Comparison of ENCODE assay signal across 28 mouse cellular contexts in genomic region chr2:78392425-78392824, GRCm38 (mm10).
DNase-seq lines count a peak whose midpoint lies in the region; ATAC-seq and TF ChIP-seq lines count a peak whose summit lies in the region.
"Had no signal": no experiment of that assay in that cellular context is flagged by ENCODE, and none has a peak within 500 bp of the region (broad histone marks: within the 10 kb centered on the region; RNA-seq: fewer than 3 reads in every experiment).

No protein-coding gene starts in this region.

- no peak overlapping the region for H3K27ac ChIP-seq in hindbrain, embryonic 11.5 days (ENCODE audit: low read depth, low read length)
- H3K27ac ChIP-seq in hindbrain, postnatal 0 days: no peak overlapping the region
- no peak overlapping the region for H3K27ac ChIP-seq in midbrain, embryonic 12.5 days (replicated peaks)
- no peak overlapping the region for H3K27ac ChIP-seq in midbrain, embryonic 16.5 days (ENCODE audit: low read length)
- H3K27ac ChIP-seq in neural tube, embryonic 12.5 days: no peak overlapping the region
- H3K27ac ChIP-seq in neural tube, embryonic 15.5 days (replicated peaks): no peak overlapping the region
- H3K27ac ChIP-seq: embryonic facial prominence, embryonic 10.5 days; embryonic facial prominence, embryonic 13.5 days; forebrain, embryonic 12.5 days; forebrain, embryonic 15.5 days; heart, embryonic 15.5 days; hindbrain, embryonic 10.5 days had no signal

- no peaks in the 10 kb centered on the region for H3K9me3 ChIP-seq in hindbrain, embryonic 11.5 days (ENCODE audit: control insufficient read depth, low read length)
- H3K9me3 ChIP-seq in hindbrain, postnatal 0 days (ENCODE audit: low read length): no peaks in the 10 kb centered on the region
- H3K9me3 ChIP-seq in midbrain, embryonic 12.5 days: no peaks in the 10 kb centered on the region
- H3K9me3 ChIP-seq in midbrain, embryonic 16.5 days (replicated peaks; ENCODE audit: control insufficient read depth, low read length, poor library complexity, severe bottlenecking): no peaks in the 10 kb centered on the region
- no peaks in the 10 kb centered on the region for H3K9me3 ChIP-seq in neural tube, embryonic 12.5 days
- no peaks in the 10 kb centered on the region for H3K9me3 ChIP-seq in neural tube, embryonic 15.5 days (replicated peaks)
- H3K9me3 ChIP-seq: embryonic facial prominence, embryonic 10.5 days; embryonic facial prominence, embryonic 13.5 days; forebrain, embryonic 12.5 days; forebrain, embryonic 15.5 days; heart, embryonic 12.5 days; heart, embryonic 15.5 days; hindbrain, embryonic 10.5 days had no signal

- 40% methylated on average over 2 of the region's 2 CpGs for WGBS in hindbrain, embryonic 11.5 days
- WGBS in hindbrain, postnatal 0 days: 26% methylated on average over 2 of the region's 2 CpGs
- WGBS in midbrain, embryonic 12.5 days: 39% methylated on average over 2 of the region's 2 CpGs
- WGBS in midbrain, embryonic 16.5 days: 24% methylated on average over 2 of the region's 2 CpGs
- 40% methylated on average over 2 of the region's 2 CpGs for WGBS in neural tube, embryonic 12.5 days
- 40% methylated on average over 2 of the region's 2 CpGs for WGBS in neural tube, embryonic 15.5 days

- H3K4me3 ChIP-seq in hindbrain, embryonic 11.5 days (ENCODE audit: low read depth, low read length): no peak overlapping the region
- H3K4me3 ChIP-seq in hindbrain, postnatal 0 days (ENCODE audit: low read length): no peak overlapping the region
- no peak overlapping the region for H3K4me3 ChIP-seq in midbrain, embryonic 12.5 days
- no peak overlapping the region for H3K4me3 ChIP-seq in midbrain, embryonic 16.5 days (ENCODE audit: low read depth, low read length)
- no peak overlapping the region for H3K4me3 ChIP-seq in neural tube, embryonic 12.5 days
- no peak overlapping the region for H3K4me3 ChIP-seq in neural tube, embryonic 15.5 days (replicated peaks)
- H3K4me3 ChIP-seq: embryonic facial prominence, embryonic 10.5 days; embryonic facial prominence, embryonic 13.5 days; erythroblast, embryonic 14.5 days; forebrain, embryonic 12.5 days; forebrain, embryonic 15.5 days; heart, embryonic 12.5 days; heart, embryonic 15.5 days; hindbrain, embryonic 10.5 days had no signal

- no peaks in the 10 kb centered on the region for H3K4me1 ChIP-seq in hindbrain, embryonic 11.5 days (replicated peaks; ENCODE audit: control insufficient read depth, insufficient read depth, low read length)
- H3K4me1 ChIP-seq in hindbrain, postnatal 0 days (ENCODE audit: insufficient read depth, low read length): no peaks in the 10 kb centered on the region
- H3K4me1 ChIP-seq in midbrain, embryonic 12.5 days: no peaks in the 10 kb centered on the region; the same call in 1 of the 2 replicates
- no peaks in the 10 kb centered on the region for H3K4me1 ChIP-seq in midbrain, embryonic 16.5 days (ENCODE audit: control insufficient read depth, insufficient read depth, low read length)
- H3K4me1 ChIP-seq in neural tube, embryonic 12.5 days: no peaks in the 10 kb centered on the region
- H3K4me1 ChIP-seq in neural tube, embryonic 15.5 days: no peaks in the 10 kb centered on the region
- H3K4me1 ChIP-seq: embryonic facial prominence, embryonic 10.5 days; embryonic facial prominence, embryonic 13.5 days; forebrain, embryonic 12.5 days; forebrain, embryonic 15.5 days; heart, embryonic 15.5 days; hindbrain, embryonic 10.5 days had no signal

- no peak overlapping the region for H3K4me2 ChIP-seq in hindbrain, embryonic 11.5 days (replicated peaks; ENCODE audit: low read depth, low read length)
- no peak overlapping the region for H3K4me2 ChIP-seq in hindbrain, postnatal 0 days (ENCODE audit: low read depth, low read length)
- H3K4me2 ChIP-seq in midbrain, embryonic 12.5 days (replicated peaks): no peak overlapping the region
- H3K4me2 ChIP-seq in midbrain, embryonic 16.5 days (ENCODE audit: low read length): no peak overlapping the region
- H3K4me2 ChIP-seq in neural tube, embryonic 12.5 days (replicated peaks): no peak overlapping the region
- H3K4me2 ChIP-seq in neural tube, embryonic 15.5 days: no peak overlapping the region
- H3K4me2 ChIP-seq: embryonic facial prominence, embryonic 13.5 days; forebrain, embryonic 12.5 days; forebrain, embryonic 15.5 days; heart, embryonic 12.5 days; heart, embryonic 15.5 days had no signal

- no peak for TF ChIP-seq CTCF in hindbrain, postnatal 0 days (IDR thresholded peaks at IDR 0.05; ENCODE audit: low read depth)

- ATAC-seq in hindbrain, embryonic 11.5 days (ENCODE audit: low FRiP score): peak; percentile 58
- no peak for ATAC-seq in hindbrain, postnatal 0 days
- peak; percentile 68 for ATAC-seq in midbrain, embryonic 12.5 days (ENCODE audit: low FRiP score, low read depth)
- ATAC-seq in midbrain, embryonic 16.5 days: no peak
- ATAC-seq in neural tube, embryonic 12.5 days (ENCODE audit: low FRiP score, low read depth): 0 out of 2 replicates have a peak, but pooled peaks have one; percentile 29
- ATAC-seq in neural tube, embryonic 15.5 days (ENCODE audit: low FRiP score): no peak
- ATAC-seq: activated CD4-positive, CD25-positive, alpha-beta regulatory T cell, adult 4 months; forebrain, embryonic 15.5 days; hindbrain, embryonic 16.5 days had no signal

- peak; percentile 12 for DNase-seq in hindbrain, embryonic 11.5 days (ENCODE audit: low spot score)
- no peak for DNase-seq in hindbrain, postnatal 0 days (ENCODE audit: low spot score)
- DNase-seq in thymus, adult 18-20 months: no peak
- DNase-seq in adrenal gland, postnatal 25 days: no peak
- DNase-seq: adrenal gland, adult 8-10 months; cerebellum, adult 11-12 months; cerebellum, adult 8-10 months; cerebellum, postnatal 10 days; cerebellum, postnatal 36 days; embryo, embryonic 11 days; gastrocnemius, postnatal 25 days; heart, adult 18-20 months; heart, postnatal 10 days; heart, postnatal 36 days had no signal

- no peak overlapping the region for H3K9ac ChIP-seq in hindbrain, embryonic 11.5 days (ENCODE audit: low read depth, low read length)
- H3K9ac ChIP-seq in hindbrain, postnatal 0 days (replicated peaks; ENCODE audit: low read length): no peak overlapping the region
- H3K9ac ChIP-seq in midbrain, embryonic 12.5 days (replicated peaks): no peak overlapping the region
- no peak overlapping the region for H3K9ac ChIP-seq in midbrain, embryonic 16.5 days (ENCODE audit: low read depth, low read length)
- no peak overlapping the region for H3K9ac ChIP-seq in neural tube, embryonic 12.5 days
- no peak overlapping the region for H3K9ac ChIP-seq in neural tube, embryonic 15.5 days (replicated peaks)
- H3K9ac ChIP-seq: embryonic facial prominence, embryonic 13.5 days; forebrain, embryonic 12.5 days; forebrain, embryonic 15.5 days; heart, embryonic 12.5 days; heart, embryonic 15.5 days had no signal

- H3K36me3 ChIP-seq in hindbrain, embryonic 11.5 days (ENCODE audit: control insufficient read depth, insufficient read depth, low read length): no peaks in the 10 kb centered on the region
- H3K36me3 ChIP-seq in hindbrain, postnatal 0 days (ENCODE audit: insufficient read depth, low read length): no peaks in the 10 kb centered on the region
- no peaks in the 10 kb centered on the region for H3K36me3 ChIP-seq in midbrain, embryonic 12.5 days
- H3K36me3 ChIP-seq in midbrain, embryonic 16.5 days (ENCODE audit: control insufficient read depth, insufficient read depth, low read length): no peaks in the 10 kb centered on the region
- H3K36me3 ChIP-seq in neural tube, embryonic 12.5 days: no peaks in the 10 kb centered on the region
- H3K36me3 ChIP-seq in neural tube, embryonic 15.5 days: no peaks in the 10 kb centered on the region
- H3K36me3 ChIP-seq: embryonic facial prominence, embryonic 10.5 days; embryonic facial prominence, embryonic 13.5 days; forebrain, embryonic 12.5 days; forebrain, embryonic 15.5 days; heart, embryonic 12.5 days; heart, embryonic 15.5 days; hindbrain, embryonic 10.5 days had no signal

- H3K27me3 ChIP-seq in hindbrain, embryonic 11.5 days (ENCODE audit: control insufficient read depth, insufficient read depth, low read length): no peaks in the 10 kb centered on the region
- no peaks in the 10 kb centered on the region for H3K27me3 ChIP-seq in hindbrain, postnatal 0 days (ENCODE audit: insufficient read depth, low read length)
- H3K27me3 ChIP-seq in midbrain, embryonic 12.5 days: no peaks in the 10 kb centered on the region
- no peaks in the 10 kb centered on the region for H3K27me3 ChIP-seq in midbrain, embryonic 16.5 days (ENCODE audit: control insufficient read depth, insufficient read depth, low read depth, low read length)
- no peaks in the 10 kb centered on the region for H3K27me3 ChIP-seq in neural tube, embryonic 12.5 days (replicated peaks)
- no peaks in the 10 kb centered on the region for H3K27me3 ChIP-seq in neural tube, embryonic 15.5 days (replicated peaks)
- H3K27me3 ChIP-seq: embryonic facial prominence, embryonic 13.5 days; forebrain, embryonic 12.5 days; forebrain, embryonic 15.5 days; heart, embryonic 12.5 days; heart, embryonic 15.5 days had no signal

Comparison
In these comparisons a context has a peak if more than half of its experiments do, and no peak if none do; other contexts are left out.
1. ATAC-seq: peak in hindbrain, embryonic 11.5 days (single experiment), midbrain, embryonic 12.5 days (single experiment) and neural tube, embryonic 12.5 days (single experiment); none in hindbrain, postnatal 0 days (single experiment), midbrain, embryonic 16.5 days (single experiment) and neural tube, embryonic 15.5 days (single experiment).